Comparison of ENCODE assay signal across 8 mouse cellular contexts in genomic region chr5:52775237-52775636, GRCm38 (mm10). TPM values are rescaled to one million over a fixed set of nuclear protein-coding genes. Genes with fewer than 3 reads are reported as not detected.
DNase-seq lines count a peak whose midpoint lies in the region; ATAC-seq and TF ChIP-seq lines count a peak whose summit lies in the region.

Gene Zcchc4 (plus strand): TSS chr5:52775409.

- no peak; the same call in 1 of the 2 replicates for ATAC-seq in lung, embryonic 14.5 days (ENCODE audit: insufficient read depth)
- ATAC-seq in hindbrain, embryonic 16.5 days: peak; percentile 65; the same call in 1 of the 2 replicates
- ATAC-seq in midbrain, postnatal 0 days (ENCODE audit: low FRiP score): no peak

- no peak within 1 kb of the TSS for H3K4me3 ChIP-seq in lung, embryonic 14.5 days (ENCODE audit: low read depth, low read length)
- no peak within 1 kb of the TSS for H3K4me3 ChIP-seq in hindbrain, embryonic 16.5 days (ENCODE audit: low read length)
- H3K4me3 ChIP-seq in midbrain, postnatal 0 days (ENCODE audit: low read depth, low read length): no peak within 1 kb of the TSS

- H3K4me2 ChIP-seq in lung, embryonic 14.5 days: no peak within 1 kb of the TSS
- H3K4me2 ChIP-seq in hindbrain, embryonic 16.5 days (ENCODE audit: low read length): no peak within 1 kb of the TSS
- H3K4me2 ChIP-seq in midbrain, postnatal 0 days (ENCODE audit: low read depth, low read length, poor library complexity, severe bottlenecking): no peak within 1 kb of the TSS

- no peak for TF ChIP-seq CTCF in lung, embryonic 14.5 days (IDR thresholded peaks at IDR 0.05; ENCODE audit: low read depth)
- TF ChIP-seq CTCF in midbrain, postnatal 0 days (IDR thresholded peaks at IDR 0.05): no peak

- no peaks in the 10 kb centered on the region for H3K4me1 ChIP-seq in lung, embryonic 14.5 days (ENCODE audit: insufficient read depth)
- H3K4me1 ChIP-seq in hindbrain, embryonic 16.5 days (ENCODE audit: control insufficient read depth, insufficient read depth, low read depth, low read length): no peaks in the 10 kb centered on the region
- H3K4me1 ChIP-seq in midbrain, postnatal 0 days (ENCODE audit: insufficient read depth, low read length): no peaks in the 10 kb centered on the region

- 47% methylated on average over 8 of the region's 8 CpGs for WGBS in lung, embryonic 14.5 days
- WGBS in hindbrain, embryonic 16.5 days: 60% methylated on average over 8 of the region's 8 CpGs
- WGBS in midbrain, postnatal 0 days: 65% methylated on average over 8 of the region's 8 CpGs

- no peak within 1 kb of the TSS for H3K27ac ChIP-seq in lung, embryonic 14.5 days (ENCODE audit: low read depth)
- H3K27ac ChIP-seq in hindbrain, embryonic 16.5 days (ENCODE audit: low read depth, low read length): no peak within 1 kb of the TSS
- no peak within 1 kb of the TSS for H3K27ac ChIP-seq in midbrain, postnatal 0 days (ENCODE audit: low read depth, low read length)

- DNase-seq in adrenal gland, adult 8-10 months: no peak
- no peak for DNase-seq in adrenal gland, adult 18-20 months (ENCODE audit: low spot score in 2 of 2)
- peak; percentile 55 for DNase-seq in lung, embryonic 14.5 days
- DNase-seq in lung, postnatal 10 days: no peak
- peak; percentile 30 for DNase-seq in midbrain, postnatal 0 days (ENCODE audit: low spot score)
- DNase-seq in ovary, adult 18-20 months (ENCODE audit: low spot score): no peak
- DNase-seq in urinary bladder, postnatal 36 days (ENCODE audit: low spot score in 2 of 2): no peak

- peaks cover 4% of the 10 kb centered on the region; the same call in 1 of the 2 replicates for H3K36me3 ChIP-seq in lung, embryonic 14.5 days (ENCODE audit: insufficient read depth)
- no peaks in the 10 kb centered on the region for H3K36me3 ChIP-seq in hindbrain, embryonic 16.5 days (ENCODE audit: control insufficient read depth, insufficient read depth, low read length)
- no peaks in the 10 kb centered on the region for H3K36me3 ChIP-seq in midbrain, postnatal 0 days (ENCODE audit: insufficient read depth, low read length)

- no peaks in the 10 kb centered on the region for H3K9me3 ChIP-seq in lung, embryonic 14.5 days (ENCODE audit: low read depth, low read length)
- 0 out of 2 replicates have a peak, but pooled peaks cover 2% of the 10 kb centered on the region for H3K9me3 ChIP-seq in hindbrain, embryonic 16.5 days (ENCODE audit: control insufficient read depth, low read length)
- H3K9me3 ChIP-seq in midbrain, postnatal 0 days (ENCODE audit: low read length): no peaks in the 10 kb centered on the region

- no peak within 1 kb of the TSS for H3K9ac ChIP-seq in lung, embryonic 14.5 days
- H3K9ac ChIP-seq in hindbrain, embryonic 16.5 days (ENCODE audit: low read depth, low read length): no peak within 1 kb of the TSS
- no peak within 1 kb of the TSS for H3K9ac ChIP-seq in midbrain, postnatal 0 days (replicated peaks; ENCODE audit: low read length, poor library complexity, severe bottlenecking)

- no peaks in the 10 kb centered on the region for H3K27me3 ChIP-seq in lung, embryonic 14.5 days (ENCODE audit: insufficient read depth, low read length)
- H3K27me3 ChIP-seq in hindbrain, embryonic 16.5 days (replicated peaks; ENCODE audit: control insufficient read depth, insufficient read depth, low read length): no peaks in the 10 kb centered on the region
- H3K27me3 ChIP-seq in midbrain, postnatal 0 days (ENCODE audit: insufficient read depth, low read length): no peaks in the 10 kb centered on the region

RNA-seq across cellular contexts. Expression of gene Zcchc4, which starts in this region (rescaled TPM):
- 10 to 100 TPM; 12.1 to 17.7 (median 14.3) TPM for total RNA-seq in adrenal gland, adult 8-10 months (2022)
- 1 to 10 TPM; 7.6 to 9.4 TPM for total RNA-seq in adrenal gland, adult 18-20 months (2021)
- polyA plus RNA-seq in lung, embryonic 14.5 days (2014; fragmentation: Nextera tagmentation; extraction: Ambion mirVana): 16.1 and 17.5 TPM in 2 replicates
- 10.6 and 11.1 TPM in 2 replicates for polyA plus RNA-seq in hindbrain, embryonic 16.5 days (2015; fragmentation: Nextera tagmentation; extraction: Ambion mirVana)
- total RNA-seq in midbrain, postnatal 0 days (2014; rRNA removed): 10.7 and 12.7 TPM in 2 replicates
- polyA plus RNA-seq in midbrain, postnatal 0 days (2015; fragmentation: Nextera tagmentation; extraction: Ambion mirVana): 6.8 and 7.3 TPM in 2 replicates

Comparison
In these comparisons a context has a peak if more than half of its experiments do, and no peak if none do; other contexts are left out.
1. DNase-seq: peak in lung, embryonic 14.5 days (single experiment) and midbrain, postnatal 0 days (single experiment); none in adrenal gland, adult 8-10 months (single experiment), adrenal gland, adult 18-20 months (0 of 2), lung, postnatal 10 days (single experiment), ovary, adult 18-20 months (single experiment) and urinary bladder, postnatal 36 days (0 of 2).